Mouse (Mus musculus) intestine, embryonic 14.5 days (tissue): ENCODE results near the gene Mark2. TPM values are rescaled to one million over a fixed set of nuclear protein-coding genes. Genes with fewer than 3 reads are reported as not detected.

ENCODE experiments used
- ATAC-seq: fragments of 200-750 bp; cut with Nextera tagmentation; replicated peaks from 2 replicates; pipeline ENCODE4 v1.8.0; 2017; ENCODE audit warnings: low read depth, moderate number of reproducible peaks, moderate TSS enrichment, moderate library complexity; ENCODE audit not compliant: low FRiP score, low TSS enrichment
- DNase-seq: peaks from one replicate; pipeline ENCODE4 v3.0.0-alpha.2; 2018; ENCODE audit warnings: low spot score
- H3K27ac ChIP-seq: fragments of 300-500 bp; sonication (generic); 2 replicates; pipeline ENCODE4 v1.5.1; 2014; ENCODE audit warnings: low read depth, mild to moderate bottlenecking, control low read depth
- H3K27me3 ChIP-seq: fragments of 300-500 bp; sonication (generic); replicated peaks from 2 replicates; pipeline ENCODE4 v1.6.1; 2014; ENCODE audit warnings: low read length, control low read depth; ENCODE audit not compliant: control insufficient read depth, insufficient read depth
- H3K36me3 ChIP-seq: fragments of 300-500 bp; sonication (generic); 2 replicates; pipeline ENCODE4 v1.6.1; 2014; ENCODE audit warnings: low read length, control low read depth; ENCODE audit not compliant: control insufficient read depth, insufficient read depth
- H3K4me1 ChIP-seq: fragments of 300-500 bp; sonication (generic); replicated peaks from 2 replicates; pipeline ENCODE4 v1.6.1; 2014; ENCODE audit warnings: low read length, control low read depth, mixed read lengths; ENCODE audit not compliant: control insufficient read depth, insufficient read depth
- H3K4me2 ChIP-seq: fragments of 300-500 bp; sonication (generic); 2 replicates; pipeline ENCODE4 v1.6.1; 2014; ENCODE audit warnings: low read length
- H3K4me3 ChIP-seq: fragments of 300-500 bp; sonication (generic); 2 replicates; pipeline ENCODE4 v1.5.1; 2014; ENCODE audit warnings: low read depth, low read length, control low read depth, mixed read lengths
- H3K9ac ChIP-seq: fragments of 300-500 bp; sonication (generic); 2 replicates; pipeline ENCODE4 v1.6.1; 2014; ENCODE audit warnings: mild to moderate bottlenecking, low read length
- H3K9me3 ChIP-seq: fragments of 300-500 bp; sonication (generic); 2 replicates; pipeline ENCODE4 v1.6.1; 2016; ENCODE audit warnings: low read length, control low read depth; ENCODE audit not compliant: control insufficient read depth
- WGBS: fragments of 180-500 bp; shearing (Covaris S2); extraction: QIAGEN DNeasy Blood & Tissue Kit; methylation state at CpG from one replicate; pipeline ENCODE4 v1.1.7; 2014; 5-methylcytosine and 5-hydroxymethylcytosine counted together
- polyA plus RNA-seq: library from polyadenylated mRNA; unstranded; fragments of >200 nt; fragmentation: Nextera tagmentation; extraction: Ambion mirVana; gene quantifications from 2 replicates; pipeline ENCODE4 v1.2.1, GENCODE M21; 2014

Gene Mark2
- polyA plus RNA-seq, 1 experiment from 2014 or later = 54.0 TPM

GRCm38 (mm10) chr19:7339867-7340266 is 1.8 kb downstream of the Mark2 start:
- Histone ChIP-seq H3K27me3 (no peaks in the 10 kb centered on the region), H3K9ac (peak overlapping the region; percentile 90), H3K36me3 (no peaks in the 10 kb centered on the region), H3K4me1 (peaks cover 28% of the 10 kb centered on the region), H3K9me3 (no peaks in the 10 kb centered on the region), H3K4me3 (peak overlapping the region; percentile 93), H3K4me2 (peak overlapping the region; percentile 78), H3K27ac (no peak overlapping the region)
- 27% methylated on average over 4 of the region's 4 CpGs for WGBS
- ATAC-seq (no peak), DNase-seq (no peak)

GRCm38 (mm10) chr19:7339026-7339425 is 2.6 kb downstream of the Mark2 start:
- WGBS = 40% methylated on average over 5 of the region's 5 CpGs
- ATAC-seq = no peak

GRCm38 (mm10) chr19:7337781-7338342 is 3.8 kb downstream of the Mark2 start:
- no peak overlapping the region for H3K4me3 ChIP-seq
- no peak for ATAC-seq
- no peak overlapping the region for H3K9ac ChIP-seq
- peaks cover 28% of the 10 kb centered on the region for H3K4me1 ChIP-seq
- H3K27ac ChIP-seq = no peak overlapping the region
- WGBS = 49% methylated on average over 2 of the region's 2 CpGs
- DNase-seq = no peak
- H3K36me3 ChIP-seq = no peaks in the 10 kb centered on the region
- H3K9me3 ChIP-seq = no peaks in the 10 kb centered on the region
- no peak overlapping the region for H3K4me2 ChIP-seq
- H3K27me3 ChIP-seq = no peaks in the 10 kb centered on the region

More at GRCm38 (mm10) chr19:7339026-7339425, 2.6 kb downstream of the Mark2 start:
- DNase-seq = no peak
- Histone ChIP-seq H3K27ac (no peak overlapping the region), H3K36me3 (no peaks in the 10 kb centered on the region), H3K4me1 (peaks cover 28% of the 10 kb centered on the region), H3K27me3 (no peaks in the 10 kb centered on the region), H3K9ac (peak overlapping the region; percentile 90; the same call in 1 of the 2 replicates), H3K4me3 (peak overlapping the region; percentile 93), H3K9me3 (no peaks in the 10 kb centered on the region), H3K4me2 (peak overlapping the region; percentile 78)

GRCm38 (mm10) chr19:7335656-7336055 is 6.0 kb downstream of the Mark2 start:
- 81% methylated on average over 4 of the region's 4 CpGs for WGBS
- no peak for ATAC-seq

GRCm38 (mm10) chr19:7334049-7334448 is 7.6 kb downstream of the Mark2 start:
- Histone ChIP-seq H3K27ac (no peak overlapping the region), H3K9ac (no peak overlapping the region), H3K9me3 (no peaks in the 10 kb centered on the region), H3K4me2 (no peak overlapping the region), H3K36me3 (no peaks in the 10 kb centered on the region), H3K27me3 (no peaks in the 10 kb centered on the region), H3K4me1 (peaks cover 13% of the 10 kb centered on the region), H3K4me3 (no peak overlapping the region)
- ATAC-seq (peak; percentile 69), DNase-seq (no peak)
- 46% methylated on average over 2 of the region's 2 CpGs for WGBS

More at GRCm38 (mm10) chr19:7335656-7336055, 6.0 kb downstream of the Mark2 start:
- Histone ChIP-seq H3K36me3 (no peaks in the 10 kb centered on the region), H3K27ac (no peak overlapping the region), H3K4me1 (peaks cover 25% of the 10 kb centered on the region), H3K27me3 (no peaks in the 10 kb centered on the region), H3K4me3 (no peak overlapping the region), H3K9me3 (no peaks in the 10 kb centered on the region), H3K4me2 (no peak overlapping the region), H3K9ac (no peak overlapping the region)
- DNase-seq = no peak

- H3K9me3 ChIP-seq = no peaks in the 10 kb centered on the region
- no peaks in the 10 kb centered on the region for H3K27me3 ChIP-seq
- H3K27ac ChIP-seq = no peak overlapping the region
- ATAC-seq (no peak), DNase-seq (no peak)
- no peaks in the 10 kb centered on the region for H3K36me3 ChIP-seq
- H3K4me1 ChIP-seq = 0 out of 2 replicates have a peak, but pooled peaks cover 6% of the 10 kb centered on the region
- H3K9ac ChIP-seq = no peak overlapping the region
- no peak overlapping the region for H3K4me3 ChIP-seq
- no peak overlapping the region for H3K4me2 ChIP-seq
- 83% methylated on average over 3 of the region's 3 CpGs for WGBS
Measured at GRCm38 (mm10) chr19:7321391-7321790, 20.3 kb downstream of the Mark2 start.

GRCm38 (mm10) chr19:7320181-7320580 is 21.5 kb downstream of the Mark2 start:
- H3K4me3 ChIP-seq = no peak overlapping the region
- 0 out of 2 replicates have a peak, but pooled peaks cover 6% of the 10 kb centered on the region for H3K4me1 ChIP-seq
- H3K9me3 ChIP-seq = no peaks in the 10 kb centered on the region
- no peak for DNase-seq
- H3K27me3 ChIP-seq = no peaks in the 10 kb centered on the region
- H3K27ac ChIP-seq = no peak overlapping the region
- no peak overlapping the region for H3K4me2 ChIP-seq
- ATAC-seq = no peak
- no peak overlapping the region for H3K9ac ChIP-seq
- 61% methylated on average over 2 of the region's 2 CpGs for WGBS
- H3K36me3 ChIP-seq = no peaks in the 10 kb centered on the region

- WGBS = 80% methylated on average over 4 of the region's 4 CpGs
- Histone ChIP-seq H3K9ac (no peak overlapping the region), H3K4me1 (peaks cover 7% of the 10 kb centered on the region; the same call in 1 of the 2 replicates), H3K4me3 (no peak overlapping the region), H3K27ac (no peak overlapping the region), H3K4me2 (no peak overlapping the region), H3K36me3 (no peaks in the 10 kb centered on the region), H3K9me3 (no peaks in the 10 kb centered on the region), H3K27me3 (no peaks in the 10 kb centered on the region)
- ATAC-seq (no peak), DNase-seq (no peak)
Measured at GRCm38 (mm10) chr19:7317716-7318115, 23.9 kb downstream of the Mark2 start.

- no peak overlapping the region for H3K4me3 ChIP-seq
- ATAC-seq (no peak), DNase-seq (no peak)
- H3K4me2 ChIP-seq = no peak overlapping the region
- H3K9ac ChIP-seq = no peak overlapping the region
- H3K36me3 ChIP-seq = no peaks in the 10 kb centered on the region
- H3K9me3 ChIP-seq = no peaks in the 10 kb centered on the region
- H3K27ac ChIP-seq = no peak overlapping the region
- 70% methylated on average over 4 of the region's 4 CpGs for WGBS
- H3K27me3 ChIP-seq = no peaks in the 10 kb centered on the region
- H3K4me1 ChIP-seq = peaks cover 12% of the 10 kb centered on the region
Measured at GRCm38 (mm10) chr19:7316822-7317221, 24.8 kb downstream of the Mark2 start.
